Mouse (Mus musculus) liver, embryonic 11.5 days (tissue): ENCODE data around the gene Usp22. TPM values are rescaled to one million over a fixed set of nuclear protein-coding genes. Genes with fewer than 3 reads are reported as not detected.
"Not testable (repeated sequence)": the region's sequence is repeated elsewhere in the genome, so short reads cannot be mapped to it uniquely, and the experiment has no call there.

ENCODE experiments used
- ATAC-seq: fragments of 200-750 bp; cut with Nextera tagmentation; replicated peaks from 2 replicates; pipeline ENCODE4 v1.8.0; 2017; ENCODE audit warnings: moderate number of reproducible peaks, mild to moderate bottlenecking, moderate TSS enrichment, moderate library complexity; ENCODE audit not compliant: low FRiP score
- DNase-seq: peaks from one replicate; pipeline ENCODE4 v3.0.0-alpha.2; 2017; ENCODE audit warnings: low spot score
- H3K27ac ChIP-seq: fragments of 300-500 bp; sonication (generic); 2 replicates; pipeline ENCODE4 v1.5.1; 2014; ENCODE audit warnings: mild to moderate bottlenecking, low read depth, low read length, control low read depth
- H3K27me3 ChIP-seq: fragments of 300-500 bp; sonication (generic); replicated peaks from 2 replicates; pipeline ENCODE4 v1.6.1; 2014; ENCODE audit warnings: low read length, mixed read lengths; ENCODE audit not compliant: control insufficient read depth, insufficient read depth
- H3K36me3 ChIP-seq: fragments of 300-500 bp; sonication (generic); 2 replicates; pipeline ENCODE4 v1.6.1; 2014; ENCODE audit warnings: mild to moderate bottlenecking, low read length, moderate library complexity, mixed read lengths; ENCODE audit not compliant: control insufficient read depth, insufficient read depth
- H3K4me1 ChIP-seq: fragments of 300-500 bp; sonication (generic); replicated peaks from 2 replicates; pipeline ENCODE4 v1.6.1; 2014; ENCODE audit warnings: low read length, mixed read lengths; ENCODE audit not compliant: control insufficient read depth, insufficient read depth
- H3K4me2 ChIP-seq: fragments of 300-500 bp; sonication (generic); 2 replicates; pipeline ENCODE4 v1.6.1; 2014; ENCODE audit warnings: mild to moderate bottlenecking, control low read depth, moderate library complexity
- H3K4me3 ChIP-seq: fragments of 300-500 bp; sonication (generic); 2 replicates; pipeline ENCODE4 v1.5.1; 2014; ENCODE audit warnings: low read depth, low read length, control low read depth
- H3K9ac ChIP-seq: fragments of 300-500 bp; sonication (generic); 2 replicates; pipeline ENCODE4 v1.6.1; 2014; ENCODE audit warnings: low read depth, low read length, control low read depth
- H3K9me3 ChIP-seq: fragments of 300-500 bp; sonication (generic); 2 replicates; pipeline ENCODE4 v1.6.1; 2016; ENCODE audit warnings: low read length, inconsistent platforms, mixed read lengths; ENCODE audit not compliant: control insufficient read depth
- WGBS: fragments of 180-500 bp; shearing (Covaris S2); extraction: QIAGEN DNeasy Blood & Tissue Kit; methylation state at CpG from one replicate; pipeline ENCODE4 v1.1.7; 2014; 5-methylcytosine and 5-hydroxymethylcytosine counted together
- polyA plus RNA-seq: library from polyadenylated mRNA; unstranded; fragments of >200 nt; fragmentation: Nextera tagmentation; extraction: Ambion mirVana; gene quantifications from 2 replicates; pipeline ENCODE4 v1.2.1, GENCODE M21; 2014

Gene Usp22
- polyA plus RNA-seq, 1 experiment from 2014 or later, result 60.1 TPM

- H3K4me2 ChIP-seq, result peak overlapping the region; percentile 60
- peaks cover 19% of the 10 kb centered on the region for H3K4me1 ChIP-seq
- peak overlapping the region; percentile 51; the same call in 1 of the 2 replicates for H3K9ac ChIP-seq
- no peaks in the 10 kb centered on the region for H3K9me3 ChIP-seq
- peak overlapping the region; percentile 31; the same call in 1 of the 2 replicates for H3K4me3 ChIP-seq
- no peak overlapping the region for H3K27ac ChIP-seq
- DNase-seq (no peak), ATAC-seq (no peak)
- 48% methylated on average over 7 of the region's 7 CpGs for WGBS
- peaks cover 10% of the 10 kb centered on the region for H3K27me3 ChIP-seq
- no peaks in the 10 kb centered on the region for H3K36me3 ChIP-seq
Measured at GRCm38 (mm10) chr11:61143564-61144469, 31.0 kb downstream of the Usp22 start.

GRCm38 (mm10) chr11:61142941-61143530 lies 31.8 kb downstream of the Usp22 start:
- DNase-seq (no peak), ATAC-seq (no peak)
- H3K27ac ChIP-seq, result peak overlapping the region; percentile 48
- H3K4me1 ChIP-seq, result peaks cover 19% of the 10 kb centered on the region
- WGBS, result 41% methylated on average over 6 of the region's 6 CpGs
- no peaks in the 10 kb centered on the region for H3K9me3 ChIP-seq
- peak overlapping the region; percentile 60 for H3K4me2 ChIP-seq
- peaks cover 10% of the 10 kb centered on the region for H3K27me3 ChIP-seq
- peak overlapping the region; percentile 31 for H3K4me3 ChIP-seq
- peak overlapping the region; percentile 51 for H3K9ac ChIP-seq
- no peaks in the 10 kb centered on the region for H3K36me3 ChIP-seq

- Histone ChIP-seq H3K4me1 (peaks cover 18% of the 10 kb centered on the region), H3K27me3 (peaks cover 2% of the 10 kb centered on the region; the same call in 1 of the 2 replicates), H3K4me3 (peak overlapping the region; percentile 31), H3K4me2 (peak overlapping the region; percentile 60), H3K9ac (peak overlapping the region; percentile 51), H3K9me3 (no peaks in the 10 kb centered on the region), H3K27ac (peak overlapping the region; percentile 48; the same call in 1 of the 2 replicates), H3K36me3 (no peaks in the 10 kb centered on the region)
- no peak for DNase-seq
- no peak for ATAC-seq
- WGBS, result 25% methylated on average over 3 of the region's 3 CpGs
Measured at GRCm38 (mm10) chr11:61142262-61142661, 32.6 kb downstream of the Usp22 start.

GRCm38 (mm10) chr11:61141693-61142092 lies 33.2 kb downstream of the Usp22 start:
- no peak overlapping the region for H3K4me2 ChIP-seq
- no peaks in the 10 kb centered on the region for H3K36me3 ChIP-seq
- WGBS, result 53% methylated on average over 2 of the region's 2 CpGs
- DNase-seq (no peak), ATAC-seq (no peak)
- no peaks in the 10 kb centered on the region for H3K9me3 ChIP-seq
- no peak overlapping the region for H3K4me3 ChIP-seq
- peaks cover 14% of the 10 kb centered on the region for H3K4me1 ChIP-seq
- H3K27ac ChIP-seq, result no peak overlapping the region
- H3K27me3 ChIP-seq, result 0 out of 2 replicates have a peak, but pooled peaks cover 2% of the 10 kb centered on the region
- no peak overlapping the region for H3K9ac ChIP-seq

GRCm38 (mm10) chr11:61132943-61133342 lies 41.9 kb downstream of the Usp22 start:
- H3K4me3 ChIP-seq, result no peak overlapping the region
- no peak for DNase-seq
- H3K9me3 ChIP-seq, result no peaks in the 10 kb centered on the region
- no peaks in the 10 kb centered on the region for H3K27me3 ChIP-seq
- no peak for ATAC-seq
- WGBS, result 70% methylated on average over 2 of the region's 2 CpGs
- no peak overlapping the region for H3K4me2 ChIP-seq
- H3K27ac ChIP-seq, result no peak overlapping the region
- no peaks in the 10 kb centered on the region for H3K36me3 ChIP-seq
- H3K4me1 ChIP-seq, result no peaks in the 10 kb centered on the region
- no peak overlapping the region for H3K9ac ChIP-seq

GRCm38 (mm10) chr11:61130646-61131045 lies 44.2 kb downstream of the Usp22 start:
- not testable (repeated sequence) for H3K4me1 ChIP-seq, H3K27me3 ChIP-seq, H3K27ac ChIP-seq, H3K36me3 ChIP-seq, H3K4me2 ChIP-seq, H3K9ac ChIP-seq, ATAC-seq, H3K4me3 ChIP-seq, H3K9me3 ChIP-seq, DNase-seq
- WGBS, result 71% methylated on average over 4 of the region's 4 CpGs

- DNase-seq (no peak), ATAC-seq (no peak)
- Histone ChIP-seq H3K4me3 (no peak overlapping the region), H3K27ac (no peak overlapping the region), H3K4me1 (no peaks in the 10 kb centered on the region), H3K4me2 (peak overlapping the region; percentile 21), H3K9me3 (no peaks in the 10 kb centered on the region), H3K9ac (no peak overlapping the region), H3K36me3 (no peaks in the 10 kb centered on the region), H3K27me3 (no peaks in the 10 kb centered on the region)
- WGBS, result 35% methylated on average over 10 of the region's 10 CpGs
Measured at GRCm38 (mm10) chr11:61129305-61129704, 45.5 kb downstream of the Usp22 start.

GRCm38 (mm10) chr11:61127421-61128055 lies 47.3 kb downstream of the Usp22 start:
- Histone ChIP-seq H3K4me3 (no peak overlapping the region), H3K36me3 (no peaks in the 10 kb centered on the region), H3K27ac (no peak overlapping the region), H3K4me1 (no peaks in the 10 kb centered on the region), H3K9me3 (no peaks in the 10 kb centered on the region), H3K9ac (no peak overlapping the region), H3K4me2 (no peak overlapping the region), H3K27me3 (no peaks in the 10 kb centered on the region)
- no peak for DNase-seq
- no peak for ATAC-seq
- WGBS, result 85% methylated on average over 8 of the region's 8 CpGs
